Mouse (Mus musculus) midbrain, postnatal 0 days (tissue): ENCODE data around the gene Fbxl16. TPM values are rescaled to one million over a fixed set of nuclear protein-coding genes. Genes with fewer than 3 reads are reported as not detected.

Source experiments
- ATAC-seq: fragments of 200-750 bp; cut with Nextera tagmentation; 2 replicates; pipeline ENCODE4 v1.8.0; 2017; ENCODE audit warnings: moderate number of reproducible peaks, mild to moderate bottlenecking, moderate TSS enrichment, moderate library complexity; ENCODE audit not compliant: low FRiP score
- DNase-seq: peaks from one replicate; pipeline ENCODE4 v3.0.0-alpha.2; 2015; ENCODE audit warnings: low spot score
- H3K27ac ChIP-seq: fragments of 300-500 bp; sonication (generic); 2 replicates; pipeline ENCODE4 v1.5.1; 2014; ENCODE audit warnings: low read depth, mild to moderate bottlenecking, low read length, mixed read lengths
- H3K27me3 ChIP-seq: fragments of 300-500 bp; sonication (generic); 2 replicates; pipeline ENCODE4 v1.6.1; 2014; ENCODE audit warnings: low read length, control low read depth, mixed read lengths; ENCODE audit not compliant: insufficient read depth
- H3K36me3 ChIP-seq: fragments of 300-500 bp; sonication (generic); 2 replicates; pipeline ENCODE4 v1.6.1; 2014; ENCODE audit warnings: low read length, control low read depth, mixed read lengths; ENCODE audit not compliant: insufficient read depth
- H3K4me1 ChIP-seq: fragments of 300-500 bp; sonication (generic); 2 replicates; pipeline ENCODE4 v1.6.1; 2014; ENCODE audit warnings: mild to moderate bottlenecking, control low read depth, antibody characterized with exemption, low read length, mixed read lengths; ENCODE audit not compliant: insufficient read depth
- H3K4me2 ChIP-seq: fragments of 300-500 bp; sonication (generic); 2 replicates; pipeline ENCODE4 v1.6.1; 2014; ENCODE audit warnings: low read depth, mild to moderate bottlenecking, low read length, mixed read lengths; ENCODE audit not compliant: poor library complexity, severe bottlenecking
- H3K4me3 ChIP-seq: fragments of 300-500 bp; sonication (generic); 2 replicates; pipeline ENCODE4 v1.5.1; 2014; ENCODE audit warnings: low read depth, mild to moderate bottlenecking, low read length, moderate library complexity
- H3K9ac ChIP-seq: fragments of 300-500 bp; sonication (generic); replicated peaks from 2 replicates; pipeline ENCODE4 v1.6.1; 2014; ENCODE audit warnings: mild to moderate bottlenecking, low read length, moderate library complexity, mixed read lengths; ENCODE audit not compliant: poor library complexity, severe bottlenecking
- H3K9me3 ChIP-seq: fragments of 300-500 bp; sonication (generic); 2 replicates; pipeline ENCODE4 v1.6.1; 2016; ENCODE audit warnings: low read length, control low read depth
- CTCF ChIP-seq: IDR thresholded peaks from 2 replicates; pipeline ENCODE4 v1.5.1; 2016; ENCODE audit warnings: antibody characterized with exemption, mild to moderate bottlenecking
- WGBS: fragments of 180-500 bp; shearing (Covaris S2); extraction: QIAGEN DNeasy Blood & Tissue Kit; methylation state at CpG from one replicate; pipeline ENCODE4 v1.1.7; 2014; 5-methylcytosine and 5-hydroxymethylcytosine counted together
- polyA plus RNA-seq: library from polyadenylated mRNA; unstranded; fragments of >200 nt; fragmentation: Nextera tagmentation; extraction: Ambion mirVana; gene quantifications from 2 replicates; pipeline ENCODE4 v1.2.1, GENCODE M21; 2015
- total RNA-seq: library from RNA; depleted of rRNA; stranded (reverse); fragments of >200 nt; gene quantifications from 2 replicates; pipeline ENCODE4 v1.2.3, GENCODE M21; 2014

Fbxl16 gene
- total and polyA plus RNA-seq, 2 experiments from 2014 or later = 51.7 to 154 TPM

DNA sequence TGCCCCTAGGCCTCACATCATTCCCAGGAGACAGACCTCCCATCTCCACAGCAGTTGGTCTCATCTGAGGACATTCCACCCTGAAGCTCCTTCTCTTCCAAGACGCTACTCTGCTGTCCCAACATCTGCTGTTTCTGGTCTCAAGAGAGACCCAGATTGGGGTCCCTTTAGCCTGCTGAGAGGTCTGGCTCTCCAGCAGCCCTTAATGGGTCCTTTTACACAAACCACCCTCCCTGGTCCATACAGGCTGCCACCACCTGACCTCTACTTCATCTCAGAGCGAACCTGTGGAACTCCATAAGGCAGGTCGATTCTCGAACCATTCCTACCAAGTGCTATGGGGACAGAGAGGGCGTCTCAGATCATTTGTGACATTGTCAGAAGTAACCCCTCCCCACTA is 857 bp upstream of the Fbxl16 start:
- ATAC-seq = no peak; the same call in 1 of the 2 replicates
- no peaks in the 10 kb centered on the region for H3K36me3 ChIP-seq
- H3K9ac ChIP-seq = peak overlapping the region; percentile 97
- peak overlapping the region; percentile 98 for H3K27ac ChIP-seq
- H3K4me1 ChIP-seq = peaks cover 19% of the 10 kb centered on the region
- no peaks in the 10 kb centered on the region for H3K9me3 ChIP-seq
- peak overlapping the region; percentile 89 for H3K4me3 ChIP-seq
- peak overlapping the region; percentile 96 for H3K4me2 ChIP-seq
- DNase-seq = no peak
- 29% methylated on average over 5 of the region's 5 CpGs for WGBS
- H3K27me3 ChIP-seq = no peaks in the 10 kb centered on the region
- no peak for TF ChIP-seq CTCF

- Histone ChIP-seq H3K9me3 (no peaks in the 10 kb centered on the region), H3K4me3 (peak overlapping the region; percentile 89), H3K9ac (peak overlapping the region; percentile 97), H3K4me1 (peaks cover 18% of the 10 kb centered on the region), H3K4me2 (peak overlapping the region; percentile 96), H3K27me3 (no peaks in the 10 kb centered on the region), H3K36me3 (no peaks in the 10 kb centered on the region), H3K27ac (peak overlapping the region; percentile 98)
- DNase-seq (peak; percentile 62), ATAC-seq (peak; percentile 38)
- 5% methylated on average over 24 of the region's 25 CpGs for WGBS
- TF ChIP-seq CTCF = 0 out of 2 replicates have a peak, but pooled peaks have one; percentile 17
Measured at GRCm38 (mm10) chr17:25809606-25810340, 888 bp downstream of the Fbxl16 start.

DNA sequence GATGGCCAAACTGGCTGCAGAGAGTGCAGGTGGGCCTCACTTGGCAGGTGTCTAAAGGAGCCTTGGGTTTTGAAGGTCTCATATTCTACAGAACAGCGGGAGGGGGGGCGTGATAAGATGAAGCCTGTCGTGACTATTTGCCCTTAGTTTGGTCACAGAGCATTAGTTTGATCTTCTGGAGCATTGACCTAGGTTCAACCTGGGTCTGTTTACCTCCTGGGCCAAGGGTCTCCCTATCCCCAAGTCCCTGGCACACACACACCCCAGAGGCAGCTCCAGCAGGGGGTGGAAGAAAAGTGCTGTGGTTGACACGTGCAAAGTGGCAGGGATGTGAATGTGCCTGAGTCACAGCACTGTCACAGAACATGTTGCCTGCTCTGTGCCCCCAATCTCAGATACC is 2.0 kb downstream of the Fbxl16 start:
- no peaks in the 10 kb centered on the region for H3K9me3 ChIP-seq
- no peak overlapping the region for H3K27ac ChIP-seq
- H3K27me3 ChIP-seq = no peaks in the 10 kb centered on the region
- TF ChIP-seq CTCF = no peak
- 73% methylated on average over 4 of the region's 4 CpGs for WGBS
- ATAC-seq (no peak), DNase-seq (no peak)
- H3K36me3 ChIP-seq = 0 out of 2 replicates have a peak, but pooled peaks cover 3% of the 10 kb centered on the region
- H3K4me1 ChIP-seq = peaks cover 18% of the 10 kb centered on the region
- H3K9ac ChIP-seq = peak overlapping the region; percentile 36; the same call in 1 of the 2 replicates
- peak overlapping the region; percentile 96 for H3K4me2 ChIP-seq
- no peak overlapping the region; the same call in 1 of the 2 replicates for H3K4me3 ChIP-seq

DNA sequence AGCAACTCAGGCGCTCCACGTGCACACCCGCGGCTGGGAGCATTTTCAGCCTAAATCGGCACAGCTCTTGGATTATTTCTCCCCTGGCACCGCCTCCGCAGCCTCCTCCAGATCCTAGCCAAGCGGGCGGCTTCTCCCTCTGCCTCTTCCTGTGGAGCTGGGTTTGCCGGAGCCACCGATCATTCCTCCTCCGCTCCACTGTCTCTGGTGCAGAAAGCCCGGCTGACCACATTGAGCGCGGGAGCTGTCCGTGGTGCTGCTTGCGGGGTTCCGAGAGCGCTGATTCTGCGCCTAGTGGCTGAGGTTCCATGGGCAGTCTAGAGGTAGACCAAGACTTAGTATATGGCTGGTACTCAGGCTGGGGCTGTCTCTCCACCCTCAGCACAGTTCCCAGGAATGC is 4.6 kb downstream of the Fbxl16 start:
- H3K27ac ChIP-seq = no peak overlapping the region

GRCm38 (mm10) chr17:25817662-25818061 is 8.8 kb downstream of the Fbxl16 start:
- Histone ChIP-seq H3K9me3 (no peaks in the 10 kb centered on the region), H3K27me3 (no peaks in the 10 kb centered on the region), H3K4me1 (peaks cover 5% of the 10 kb centered on the region; the same call in 1 of the 2 replicates), H3K4me3 (no peak overlapping the region), H3K4me2 (no peak overlapping the region), H3K9ac (no peak overlapping the region), H3K27ac (no peak overlapping the region), H3K36me3 (peaks cover 37% of the 10 kb centered on the region)
- DNase-seq = no peak
- TF ChIP-seq CTCF = no peak
- 85% methylated on average over 11 of the region's 11 CpGs for WGBS
- no peak for ATAC-seq

More for the DNA sequence above, 4.6 kb downstream of the Fbxl16 start:
- Histone ChIP-seq H3K9ac (peak overlapping the region; percentile 19; the same call in 1 of the 2 replicates), H3K36me3 (peaks cover 26% of the 10 kb centered on the region), H3K9me3 (no peaks in the 10 kb centered on the region), H3K4me2 (peak overlapping the region; percentile 36), H3K4me3 (peak overlapping the region; percentile 18), H3K27me3 (no peaks in the 10 kb centered on the region), H3K4me1 (peaks cover 18% of the 10 kb centered on the region)
- peak; percentile 79 for DNase-seq
- peak; percentile 72 for TF ChIP-seq CTCF
- ATAC-seq = no peak
- 3% methylated on average over 20 of the region's 20 CpGs for WGBS
